Mouse (Mus musculus): ENCODE results near the gene Unc5cl.

- TF ChIP-seq EP300 (IDR thresholded peaks at IDR 0.05; ENCODE audit: low read depth) = no peak
- TF ChIP-seq CTCF (IDR thresholded peaks at IDR 0.05; ENCODE audit: low read depth) = no peak
These were observed 22.3 kb upstream of the Unc5cl start, which contains the start of gene Apobec2 for GRCm38 (mm10) chr17:48432158-48432980.
